24 mouse cellular contexts compared by ENCODE assay signal in the genomic region with DNA sequence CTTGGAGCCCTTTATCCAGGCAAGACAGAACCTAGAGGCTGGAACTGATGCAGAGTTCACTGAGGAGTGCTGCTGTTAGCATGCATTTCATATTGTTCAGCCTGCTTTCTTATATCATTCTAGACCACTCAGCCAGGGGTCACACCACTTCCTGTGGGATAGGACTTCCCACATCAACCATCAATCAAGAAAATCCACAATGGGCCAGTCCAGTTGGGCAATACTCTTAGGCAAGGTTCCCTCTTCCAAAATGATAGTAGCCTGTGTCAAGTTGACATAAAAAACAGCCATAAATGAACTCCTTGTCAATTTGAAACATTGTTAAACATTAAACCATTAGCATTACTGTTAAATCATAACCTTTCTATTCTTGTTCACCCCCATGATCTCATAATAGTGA. TPM values are rescaled to one million over a fixed set of nuclear protein-coding genes. Genes with fewer than 3 reads are reported as not detected.
DNase-seq lines count a peak whose midpoint lies in the region; ATAC-seq and TF ChIP-seq lines count a peak whose summit lies in the region.
"Had no signal": no experiment of that assay in that cellular context is flagged by ENCODE, and none has a peak within 500 bp of the region (broad histone marks: within the 10 kb centered on the region; RNA-seq: fewer than 3 reads in every experiment).

No protein-coding gene starts in this region.

- no peak for TF ChIP-seq CTCF in kidney, adult 2 months (conservative IDR thresholded peaks at IDR 0.05; ENCODE audit: insufficient read depth, insufficient read length, low read depth, low read length)
- no peak for TF ChIP-seq CTCF in liver, adult 2 months (IDR thresholded peaks at IDR 0.05; ENCODE audit: low read depth, low read length)

- H3K4me1 ChIP-seq in kidney, adult 2 months (ENCODE audit: control insufficient read depth, insufficient read depth, low read length), result peaks cover 3% of the 10 kb centered on the region; the same call in 1 of the 2 replicates
- no peaks in the 10 kb centered on the region for H3K4me1 ChIP-seq in kidney, embryonic 15.5 days
- peaks cover 19% of the 10 kb centered on the region for H3K4me1 ChIP-seq in liver, adult 2 months (ENCODE audit: control insufficient read depth, insufficient read depth, low read length)
- H3K4me1 ChIP-seq in liver, embryonic 11.5 days (replicated peaks; ENCODE audit: control insufficient read depth, insufficient read depth, low read length), result no peaks in the 10 kb centered on the region
- peaks cover 2% of the 10 kb centered on the region; the same call in 1 of the 2 replicates for H3K4me1 ChIP-seq in intestine, embryonic 16.5 days (ENCODE audit: control insufficient read depth, insufficient read depth, low read length)
- H3K4me1 ChIP-seq: embryonic facial prominence, embryonic 13.5 days; hindbrain, embryonic 12.5 days; liver, embryonic 15.5 days; lung, embryonic 15.5 days had no signal

- no peak overlapping the region for H3K4me3 ChIP-seq in kidney, adult 2 months (ENCODE audit: insufficient read depth, low read depth, low read length)
- H3K4me3 ChIP-seq in kidney, embryonic 15.5 days (replicated peaks), result no peak overlapping the region
- H3K4me3 ChIP-seq in liver, adult 2 months (ENCODE audit: insufficient read depth, low read depth, low read length), result no peak overlapping the region
- H3K4me3 ChIP-seq in liver, embryonic 11.5 days (ENCODE audit: low read depth, low read length), result no peak overlapping the region
- H3K4me3 ChIP-seq in intestine, embryonic 16.5 days (ENCODE audit: low read length), result no peak overlapping the region
- H3K4me3 ChIP-seq: embryonic facial prominence, embryonic 13.5 days; erythroblast, embryonic 14.5 days; forebrain, embryonic 13.5 days; hindbrain, embryonic 12.5 days; left cerebral cortex, adult 2 months; liver, embryonic 15.5 days; lung, embryonic 15.5 days; midbrain, embryonic 12.5 days had no signal

- no peaks in the 10 kb centered on the region for H3K9me3 ChIP-seq in kidney, embryonic 15.5 days (replicated peaks)
- no peaks in the 10 kb centered on the region for H3K9me3 ChIP-seq in liver, embryonic 11.5 days (ENCODE audit: control insufficient read depth, low read length)
- no peaks in the 10 kb centered on the region for H3K9me3 ChIP-seq in intestine, embryonic 16.5 days (ENCODE audit: control insufficient read depth, low read length)
- H3K9me3 ChIP-seq: embryonic facial prominence, embryonic 13.5 days; forebrain, embryonic 13.5 days; hindbrain, embryonic 12.5 days; liver, embryonic 15.5 days; lung, embryonic 15.5 days; midbrain, embryonic 12.5 days had no signal

- TF ChIP-seq POLR2A in kidney, adult 2 months (IDR thresholded peaks at IDR 0.05; ENCODE audit: low read depth, low read length), result no peak
- TF ChIP-seq POLR2A in liver, adult 2 months (IDR thresholded peaks at IDR 0.05; ENCODE audit: extremely low read depth, insufficient read depth, low read length), result no peak

- no peaks in the 10 kb centered on the region; the same call in 1 of the 2 replicates for H3K79me2 ChIP-seq in liver, adult 2 months (ENCODE audit: control insufficient read depth, insufficient read depth, low read length)

- no peaks in the 10 kb centered on the region for H3K27me3 ChIP-seq in kidney, adult 2 months (replicated peaks; ENCODE audit: control insufficient read depth, insufficient read depth, low read length)
- H3K27me3 ChIP-seq in kidney, embryonic 15.5 days, result no peaks in the 10 kb centered on the region
- no peaks in the 10 kb centered on the region for H3K27me3 ChIP-seq in liver, adult 2 months (ENCODE audit: control insufficient read depth, insufficient read depth, low read length)
- no peaks in the 10 kb centered on the region for H3K27me3 ChIP-seq in liver, embryonic 11.5 days (replicated peaks; ENCODE audit: control insufficient read depth, insufficient read depth, low read length)
- no peaks in the 10 kb centered on the region for H3K27me3 ChIP-seq in intestine, embryonic 16.5 days (replicated peaks; ENCODE audit: control insufficient read depth, insufficient read depth, low read length)
- H3K27me3 ChIP-seq: embryonic facial prominence, embryonic 13.5 days; forebrain, embryonic 13.5 days; hindbrain, embryonic 12.5 days; liver, embryonic 15.5 days; lung, embryonic 15.5 days had no signal

- ATAC-seq in kidney, embryonic 15.5 days (replicated peaks; ENCODE audit: low FRiP score), result no peak
- no peak for ATAC-seq in liver, embryonic 11.5 days (replicated peaks; ENCODE audit: low FRiP score)
- peak; percentile 48; the same call in 1 of the 2 replicates for ATAC-seq in intestine, embryonic 16.5 days
- ATAC-seq: CD4-positive, CD25-positive, alpha-beta regulatory T cell, adult 4 months; forebrain, embryonic 13.5 days had no signal

- no peak overlapping the region for H3K27ac ChIP-seq in kidney, adult 2 months (ENCODE audit: insufficient read depth, low read depth, low read length)
- H3K27ac ChIP-seq in kidney, embryonic 15.5 days, result no peak overlapping the region
- peak overlapping the region; percentile 48 for H3K27ac ChIP-seq in liver, adult 2 months (replicated peaks; ENCODE audit: insufficient read depth, low read depth, low read length)
- H3K27ac ChIP-seq in liver, embryonic 11.5 days (ENCODE audit: low read depth, low read length), result no peak overlapping the region
- H3K27ac ChIP-seq in intestine, embryonic 16.5 days (ENCODE audit: low read length), result 0 out of 2 replicates have a peak overlapping the region, but pooled peaks have one; percentile 37
- H3K27ac ChIP-seq: embryonic facial prominence, embryonic 13.5 days; forebrain, embryonic 13.5 days; hindbrain, embryonic 12.5 days; left cerebral cortex, adult 2 months; liver, embryonic 15.5 days; lung, embryonic 15.5 days; midbrain, embryonic 12.5 days; stomach, postnatal 0 days had no signal

- H3K9ac ChIP-seq in kidney, embryonic 15.5 days, result no peak overlapping the region
- no peak overlapping the region for H3K9ac ChIP-seq in liver, adult 2 months (ENCODE audit: low read depth, low read length)
- H3K9ac ChIP-seq in liver, embryonic 11.5 days (ENCODE audit: low read depth, low read length), result no peak overlapping the region
- H3K9ac ChIP-seq in intestine, embryonic 16.5 days (ENCODE audit: low read depth, low read length), result no peak overlapping the region
- H3K9ac ChIP-seq: embryonic facial prominence, embryonic 13.5 days; forebrain, embryonic 13.5 days; hindbrain, embryonic 12.5 days; liver, embryonic 15.5 days; lung, embryonic 15.5 days; midbrain, embryonic 12.5 days had no signal

- H3K4me2 ChIP-seq in kidney, embryonic 15.5 days, result no peak overlapping the region
- H3K4me2 ChIP-seq in liver, embryonic 11.5 days, result no peak overlapping the region
- no peak overlapping the region for H3K4me2 ChIP-seq in intestine, embryonic 16.5 days (ENCODE audit: low read depth, low read length)
- H3K4me2 ChIP-seq: embryonic facial prominence, embryonic 13.5 days; forebrain, embryonic 13.5 days; heart, embryonic 11.5 days; hindbrain, embryonic 12.5 days; liver, embryonic 15.5 days; lung, embryonic 15.5 days; midbrain, embryonic 12.5 days had no signal

- H3K36me3 ChIP-seq in kidney, adult 2 months (ENCODE audit: control insufficient read depth, insufficient read depth, low read length), result no peaks in the 10 kb centered on the region
- no peaks in the 10 kb centered on the region for H3K36me3 ChIP-seq in kidney, embryonic 15.5 days
- H3K36me3 ChIP-seq in liver, adult 2 months (ENCODE audit: control insufficient read depth, insufficient read depth, low read length), result no peaks in the 10 kb centered on the region
- H3K36me3 ChIP-seq in liver, embryonic 11.5 days (ENCODE audit: control insufficient read depth, insufficient read depth, low read length), result no peaks in the 10 kb centered on the region
- H3K36me3 ChIP-seq in intestine, embryonic 16.5 days (ENCODE audit: control insufficient read depth, insufficient read depth, low read length), result no peaks in the 10 kb centered on the region
- H3K36me3 ChIP-seq: embryonic facial prominence, embryonic 13.5 days; hindbrain, embryonic 12.5 days; liver, embryonic 15.5 days; lung, embryonic 15.5 days; midbrain, embryonic 12.5 days had no signal

- peak; percentile 15 for DNase-seq in kidney, adult 2 months
- DNase-seq in liver, adult 2 months (ENCODE audit: extremely low read depth, low read depth, low spot score), result peak; percentile 78
- DNase-seq in liver, embryonic 11.5 days (ENCODE audit: low spot score), result no peak
- DNase-seq in cerebellum, adult 9-10 months, result no peak
- no peak for DNase-seq in spleen, adult 18-20 months
- DNase-seq: adrenal gland, adult 8-10 months; cerebellum, adult 18-20 months; cerebellum, postnatal 25 days; embryo, embryonic 11 days; thymus, adult 2 months; thymus, postnatal 4 days had no signal

RNA-seq across cellular contexts. Expression of gene Fgd4, which starts 34.6 kb away (rescaled TPM):
- 7.0 and 7.3 TPM in 2 replicates for polyA plus RNA-seq in kidney, adult 2 months (2012; rRNA removed)
- polyA plus RNA-seq in kidney, embryonic 15.5 days (2015; fragmentation: Nextera tagmentation; extraction: Ambion mirVana), result 12.8 and 14.8 TPM in 2 replicates
- 23.1 and 23.7 TPM in 2 replicates for total RNA-seq in liver, adult 2 months (2014; rRNA removed)
- 1.5 and 1.8 TPM in 2 replicates for polyA plus RNA-seq in liver, adult 2 months (2012; rRNA removed)
- polyA plus RNA-seq in liver, embryonic 11.5 days (2014; fragmentation: Nextera tagmentation; extraction: Ambion mirVana), result 3.5 and 5.0 TPM in 2 replicates
- 13.0 and 14.4 TPM in 2 replicates for polyA plus RNA-seq in intestine, embryonic 16.5 days (2015; fragmentation: Nextera tagmentation; extraction: Ambion mirVana)
- polyA plus RNA-seq: erythroblast, embryonic 14.5 days had no signal

Comparison
In these comparisons a context has a peak if more than half of its experiments do, and no peak if none do; other contexts are left out.
1. DNase-seq: peak in kidney, adult 2 months (single experiment) and liver, adult 2 months (single experiment); none in liver, embryonic 11.5 days (single experiment), cerebellum, adult 9-10 months (single experiment) and spleen, adult 18-20 months (0 of 2).
2. H3K27ac ChIP-seq: peak in liver, adult 2 months (single experiment) and intestine, embryonic 16.5 days (single experiment); none in kidney, adult 2 months (single experiment), kidney, embryonic 15.5 days (single experiment) and liver, embryonic 11.5 days (single experiment).